Mouse (Mus musculus) forebrain, postnatal 0 days (tissue): ENCODE measurements around the gene A530084C06Rik. TPM values are rescaled to one million over a fixed set of nuclear protein-coding genes. Genes with fewer than 3 reads are reported as not detected.

Source experiments
- ATAC-seq: fragments of 200-750 bp; cut with Nextera tagmentation; 2 replicates; pipeline ENCODE4 v1.8.0; 2017; ENCODE audit warnings: mild to moderate bottlenecking, moderate library complexity
- DNase-seq: peaks from one replicate; pipeline ENCODE4 v3.0.0-alpha.2; 2015
- H3K27ac ChIP-seq: fragments of 300-500 bp; sonication (generic); 2 replicates; pipeline ENCODE4 v1.5.1; 2014; ENCODE audit warnings: low read depth, mild to moderate bottlenecking, antibody characterized with exemption, low read length, moderate library complexity, mixed read lengths
- H3K27me3 ChIP-seq: fragments of 300-500 bp; sonication (generic); 2 replicates; pipeline ENCODE4 v1.6.1; 2014; ENCODE audit warnings: mild to moderate bottlenecking, low read length, mixed read lengths; ENCODE audit not compliant: insufficient read depth
- H3K36me3 ChIP-seq: fragments of 300-500 bp; sonication (generic); 2 replicates; pipeline ENCODE4 v1.6.1; 2014; ENCODE audit warnings: mild to moderate bottlenecking, moderate library complexity; ENCODE audit not compliant: insufficient read depth
- H3K4me1 ChIP-seq: fragments of 300-500 bp; sonication (generic); 2 replicates; pipeline ENCODE4 v1.6.1; 2014; ENCODE audit warnings: antibody characterized with exemption; ENCODE audit not compliant: insufficient read depth
- H3K4me2 ChIP-seq: fragments of 300-500 bp; sonication (generic); 2 replicates; pipeline ENCODE4 v1.6.1; 2014; ENCODE audit warnings: low read depth, mild to moderate bottlenecking, moderate library complexity
- H3K4me3 ChIP-seq: fragments of 300-500 bp; sonication (generic); 2 replicates; pipeline ENCODE4 v1.5.1; 2014; ENCODE audit warnings: low read depth, low read length, mixed read lengths
- H3K9ac ChIP-seq: fragments of 300-500 bp; sonication (generic); 2 replicates; pipeline ENCODE4 v1.6.1; 2014; ENCODE audit warnings: mild to moderate bottlenecking
- H3K9me3 ChIP-seq: fragments of 300-500 bp; sonication (generic); 2 replicates; pipeline ENCODE4 v1.6.1; 2016; ENCODE audit warnings: low read length
- CTCF ChIP-seq: sonication (generic); IDR thresholded peaks from 2 replicates; pipeline ENCODE4 v1.5.1; 2016; ENCODE audit warnings: antibody characterized with exemption, control low read depth, low read depth
- WGBS: fragments of 180-500 bp; shearing (Covaris S2); extraction: QIAGEN DNeasy Blood & Tissue Kit; methylation state at CpG from one replicate; pipeline ENCODE4 v1.1.7; 2014; 5-methylcytosine and 5-hydroxymethylcytosine counted together
- polyA plus RNA-seq: library from polyadenylated mRNA; unstranded; fragments of >200 nt; fragmentation: Nextera tagmentation; extraction: Ambion mirVana; gene quantifications from 2 replicates; pipeline ENCODE4 v1.2.1, GENCODE M21; 2015
- total RNA-seq: library from RNA; depleted of rRNA; stranded (reverse); fragments of >200 nt; gene quantifications from 2 replicates; pipeline ENCODE4 v1.2.3, GENCODE M21; 2014; rRNA removed

The A530084C06Rik gene
- total RNA-seq (0.69 and 2.8 TPM in 2 replicates), polyA plus RNA-seq (not detected in 2 replicates)

DNA sequence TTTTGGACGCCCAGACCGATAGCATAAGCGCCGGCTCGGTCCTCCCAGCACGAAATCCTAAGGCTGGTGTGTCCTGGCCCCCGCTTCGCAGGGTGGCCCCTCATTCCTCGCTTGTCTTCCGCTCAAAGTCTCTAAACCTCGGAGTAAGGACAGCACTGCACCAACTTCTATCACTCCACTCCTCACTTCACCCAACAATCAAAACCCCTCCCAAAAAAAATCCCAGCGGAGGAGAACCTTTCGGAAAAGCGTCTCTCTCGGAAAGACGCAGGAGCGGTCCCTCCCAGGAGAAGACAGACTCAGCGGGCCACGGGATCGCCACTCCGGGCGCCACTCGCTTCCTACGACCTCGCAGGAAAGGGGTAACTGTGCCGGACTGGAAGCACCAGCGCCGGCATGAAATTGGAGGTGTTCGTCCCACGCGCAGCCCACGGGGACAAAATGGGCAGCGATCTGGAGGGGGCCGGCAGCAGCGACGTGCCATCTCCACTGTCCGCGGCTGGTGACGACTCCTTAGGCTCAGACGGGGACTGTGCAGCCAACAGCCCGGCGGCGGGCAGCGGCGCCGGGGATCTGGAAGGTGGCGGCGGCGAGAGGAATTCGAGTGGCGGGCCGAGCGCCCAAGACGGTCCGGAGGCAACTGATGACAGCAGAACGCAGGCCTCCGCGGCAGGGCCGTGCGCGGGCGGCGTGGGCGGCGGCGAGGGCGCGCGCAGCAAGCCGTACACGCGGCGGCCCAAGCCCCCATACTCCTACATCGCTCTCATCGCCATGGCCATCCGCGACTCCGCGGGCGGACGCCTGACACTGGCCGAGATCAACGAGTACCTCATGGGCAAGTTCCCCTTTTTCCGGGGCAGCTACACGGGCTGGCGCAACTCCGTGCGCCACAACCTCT, at the start of gene A530084C06Rik:
Gene A530084C06Rik, minus strand, starts transcription at position 813 of the 898 bp plus-strand sequence.
- Histone ChIP-seq H3K4me1 (peaks cover 9% of the 10 kb centered on the region; the same call in 1 of the 2 replicates), H3K4me3 (peak within 1 kb of the TSS; percentile 46), H3K27me3 (peaks cover 87% of the 10 kb centered on the region), H3K36me3 (no peaks in the 10 kb centered on the region), H3K9me3 (no peaks in the 10 kb centered on the region), H3K4me2 (peak within 1 kb of the TSS; percentile 98), H3K27ac (peak within 1 kb of the TSS; percentile 45), H3K9ac (peak within 1 kb of the TSS; percentile 48)
- under 1% methylated on average over 86 of the region's 88 CpGs for WGBS
- peak; percentile 66 for ATAC-seq
- TF ChIP-seq CTCF = no peak
- peak; percentile 52 for DNase-seq

DNA sequence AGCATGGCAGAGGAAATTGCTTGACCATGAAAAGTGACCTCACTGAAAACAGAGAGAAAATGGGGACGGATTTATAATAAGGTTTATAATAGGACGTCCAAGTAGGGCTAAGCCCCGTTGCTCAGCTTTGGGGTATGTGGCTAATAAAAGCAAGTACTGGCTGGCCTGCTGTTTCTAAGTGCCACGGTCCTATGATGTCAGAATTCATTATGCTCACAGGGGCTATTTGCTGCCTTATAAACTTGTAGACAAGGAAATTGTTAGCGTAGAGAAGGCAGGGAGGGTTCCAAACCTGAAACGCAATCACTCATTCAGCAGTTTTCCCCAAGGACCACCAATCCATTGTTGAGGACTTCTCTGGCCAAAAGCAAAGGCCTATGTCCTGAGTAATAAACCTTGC, 44.8 kb upstream of the A530084C06Rik start:
- Histone ChIP-seq H3K27me3 (no peaks in the 10 kb centered on the region), H3K4me2 (no peak overlapping the region), H3K36me3 (no peaks in the 10 kb centered on the region), H3K4me1 (no peaks in the 10 kb centered on the region), H3K9ac (no peak overlapping the region), H3K4me3 (no peak overlapping the region), H3K27ac (no peak overlapping the region), H3K9me3 (no peaks in the 10 kb centered on the region)
- 28% methylated on average over 6 of the region's 6 CpGs for WGBS
- DNase-seq = no peak
- no peak for TF ChIP-seq CTCF
- ATAC-seq = no peak

DNA sequence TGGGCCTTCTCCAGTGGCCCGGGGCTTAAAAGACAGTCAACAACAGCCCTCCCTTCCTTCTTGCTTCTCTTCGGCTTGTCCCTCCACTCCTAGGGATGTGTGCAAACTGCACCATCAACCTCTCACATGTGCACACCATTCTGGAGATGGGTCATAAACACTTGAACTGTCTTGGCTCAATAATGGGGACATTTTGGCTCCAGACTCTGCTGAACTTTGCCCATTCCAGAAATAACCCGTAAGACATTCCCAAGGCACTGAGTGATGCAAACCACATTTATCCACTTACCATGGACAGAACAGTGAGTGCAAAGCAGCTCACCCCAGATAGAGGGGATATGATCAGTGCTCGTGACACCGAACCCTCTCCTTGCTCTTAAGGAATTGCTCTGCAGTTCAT, 40.4 kb upstream of the A530084C06Rik start:
- WGBS = 82% methylated on average over 5 of the region's 5 CpGs

DNA sequence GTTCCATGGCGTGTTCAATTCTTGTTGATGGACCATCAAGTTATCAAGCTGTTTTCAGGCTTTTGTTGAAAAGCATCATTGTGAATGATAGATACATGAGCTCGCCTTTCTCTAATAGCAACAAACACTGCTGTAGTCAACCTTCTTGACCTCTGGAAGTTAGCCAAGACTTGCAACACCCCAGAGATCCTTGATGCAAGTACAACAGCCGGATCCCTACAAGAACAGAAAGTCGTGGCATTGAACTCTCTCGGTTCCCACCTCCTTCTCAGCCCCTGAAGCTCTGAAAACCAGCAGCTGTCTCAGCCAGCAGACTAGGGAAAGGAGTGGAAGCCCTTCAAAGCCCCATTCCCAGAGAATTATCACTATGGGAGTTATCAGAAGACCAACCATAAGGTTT, 28.2 kb upstream of the A530084C06Rik start:
- no peaks in the 10 kb centered on the region for H3K4me1 ChIP-seq
- no peak overlapping the region for H3K4me2 ChIP-seq
- no peak overlapping the region for H3K4me3 ChIP-seq
- H3K27me3 ChIP-seq = no peaks in the 10 kb centered on the region
- WGBS = 68% methylated on average over 5 of the region's 5 CpGs
- no peaks in the 10 kb centered on the region for H3K9me3 ChIP-seq
- no peak overlapping the region for H3K9ac ChIP-seq
- no peak for ATAC-seq
- DNase-seq = no peak
- H3K27ac ChIP-seq = no peak overlapping the region
- TF ChIP-seq CTCF = no peak
- H3K36me3 ChIP-seq = no peaks in the 10 kb centered on the region

More for the DNA sequence above, 40.4 kb upstream of the A530084C06Rik start:
- TF ChIP-seq CTCF = no peak
- Histone ChIP-seq H3K27me3 (no peaks in the 10 kb centered on the region), H3K4me3 (no peak overlapping the region), H3K9me3 (no peaks in the 10 kb centered on the region), H3K4me1 (no peaks in the 10 kb centered on the region), H3K4me2 (no peak overlapping the region), H3K36me3 (no peaks in the 10 kb centered on the region), H3K27ac (no peak overlapping the region), H3K9ac (no peak overlapping the region)
- no peak for DNase-seq
- ATAC-seq = no peak

DNA sequence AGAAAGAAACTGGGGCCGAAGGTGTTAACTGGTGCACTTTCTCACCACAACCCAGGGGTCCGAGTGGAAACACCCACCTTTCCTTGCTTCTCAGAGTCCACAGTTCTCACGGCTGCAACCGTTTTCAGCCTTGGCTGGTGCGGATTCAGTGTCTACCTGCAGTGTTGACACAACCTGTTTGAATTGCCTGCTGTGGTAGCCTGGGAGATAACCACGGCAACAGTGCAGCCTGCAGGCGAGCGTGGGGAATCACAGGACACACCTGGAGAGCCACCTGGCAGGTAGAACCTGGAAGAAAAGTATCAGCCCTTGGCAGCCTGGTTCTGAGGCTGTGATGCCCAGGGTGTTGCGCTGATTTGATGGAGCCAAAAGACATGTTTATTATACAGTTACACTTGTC, 20.7 kb upstream of the A530084C06Rik start:
- ATAC-seq = no peak
- no peak overlapping the region for H3K27ac ChIP-seq
- H3K9me3 ChIP-seq = no peaks in the 10 kb centered on the region
- no peak for DNase-seq
- no peak overlapping the region for H3K4me2 ChIP-seq
- H3K36me3 ChIP-seq = no peaks in the 10 kb centered on the region
- H3K4me3 ChIP-seq = no peak overlapping the region
- H3K4me1 ChIP-seq = peaks cover 4% of the 10 kb centered on the region; the same call in 1 of the 2 replicates
- WGBS = 70% methylated on average over 9 of the region's 9 CpGs
- no peaks in the 10 kb centered on the region for H3K27me3 ChIP-seq
- H3K9ac ChIP-seq = no peak overlapping the region
- TF ChIP-seq CTCF = peak; percentile 23; the same call in 1 of the 2 replicates

DNA sequence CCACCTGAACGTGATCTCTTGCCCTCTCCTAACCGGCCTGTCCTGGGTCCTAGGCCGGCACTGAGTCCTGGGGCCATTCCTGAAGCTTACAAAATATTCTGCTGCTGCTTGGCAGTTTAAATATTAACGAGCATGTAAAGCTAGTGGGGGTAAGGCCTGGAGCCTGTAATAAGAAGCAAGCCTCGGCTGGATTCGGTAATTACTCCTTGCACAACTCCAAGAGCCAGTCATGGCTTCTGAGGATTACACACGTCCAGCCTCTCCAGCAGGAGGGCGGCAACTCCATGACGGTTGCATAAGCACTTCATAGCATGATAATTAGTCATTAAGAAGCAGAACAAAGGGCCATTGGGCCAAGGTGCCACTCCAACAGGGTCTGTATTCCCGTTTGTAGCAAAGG, 19.3 kb upstream of the A530084C06Rik start:
- no peak overlapping the region for H3K27ac ChIP-seq
- H3K9me3 ChIP-seq = no peaks in the 10 kb centered on the region
- no peak for TF ChIP-seq CTCF
- WGBS = 26% methylated on average over 10 of the region's 10 CpGs
- H3K27me3 ChIP-seq = no peaks in the 10 kb centered on the region
- no peaks in the 10 kb centered on the region for H3K36me3 ChIP-seq
- H3K4me1 ChIP-seq = peaks cover 4% of the 10 kb centered on the region; the same call in 1 of the 2 replicates
- no peak overlapping the region for H3K4me3 ChIP-seq
- ATAC-seq (0 out of 2 replicates have a peak, but pooled peaks have one; percentile 18), DNase-seq (no peak)
- no peak overlapping the region for H3K4me2 ChIP-seq
- no peak overlapping the region for H3K9ac ChIP-seq

DNA sequence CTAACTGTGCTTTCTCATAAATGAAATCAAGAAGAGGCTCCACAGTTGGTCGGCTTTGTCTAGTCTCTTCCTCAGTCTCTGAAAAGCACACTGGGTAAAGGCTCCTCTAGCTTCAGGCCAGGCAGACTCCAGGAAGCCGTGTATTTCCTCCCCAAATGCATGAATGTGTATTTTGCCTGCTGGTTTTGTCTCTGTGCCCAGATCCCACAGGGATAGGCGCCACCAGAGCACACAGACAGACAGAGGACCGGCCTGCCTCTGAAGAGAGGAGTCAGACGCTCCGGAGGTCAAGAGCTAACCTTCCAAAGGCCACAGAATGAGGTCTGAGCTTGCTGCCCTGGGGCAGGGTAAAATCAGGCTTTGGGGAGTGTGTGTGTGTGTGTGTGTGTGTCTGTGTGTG, 18.4 kb upstream of the A530084C06Rik start:
- H3K9ac ChIP-seq = no peak overlapping the region
- H3K4me3 ChIP-seq = no peak overlapping the region
- no peak overlapping the region for H3K27ac ChIP-seq
- peaks cover 4% of the 10 kb centered on the region; the same call in 1 of the 2 replicates for H3K4me1 ChIP-seq
- no peak overlapping the region for H3K4me2 ChIP-seq
- WGBS = 37% methylated on average over 6 of the region's 6 CpGs
- H3K27me3 ChIP-seq = no peaks in the 10 kb centered on the region
- ATAC-seq (no peak), DNase-seq (no peak)
- no peak for TF ChIP-seq CTCF
- H3K36me3 ChIP-seq = no peaks in the 10 kb centered on the region
- H3K9me3 ChIP-seq = no peaks in the 10 kb centered on the region
